Mouse (Mus musculus): ENCODE measurements at regions not wholly inside any gene's neighbourhood (a gene's known extent, or its start where the extent isn't known, plus 50 kb on each side); places are given as distances from the start of the nearest gene placed in this dataset.
"Not testable (repeated sequence)": the region's sequence is repeated elsewhere in the genome, so short reads cannot be mapped to it uniquely, and the experiment has no call there.

DNA sequence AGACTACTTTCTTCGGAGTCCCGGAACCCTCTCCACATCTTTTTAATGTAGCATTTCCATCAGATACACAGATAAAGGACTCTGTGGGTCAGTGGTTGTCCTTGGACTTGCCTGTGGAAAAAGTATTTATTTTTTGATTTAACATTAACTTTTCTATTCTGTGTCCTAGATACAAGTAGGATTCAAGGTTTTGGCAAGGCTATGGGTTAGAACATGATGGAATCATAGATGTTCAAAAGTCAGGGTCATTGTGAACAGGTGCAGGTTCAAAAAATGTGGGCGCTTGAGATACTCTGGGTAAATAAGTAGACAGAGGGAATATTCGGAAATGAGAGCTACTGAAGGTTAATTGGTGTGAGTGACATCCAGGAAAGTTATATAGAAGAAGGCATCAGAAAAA is 347.7 kb downstream of the Cypt12 start:
- no peak for DNase-seq

- DNase-seq = no peak
These were observed 350.5 kb downstream of the Cypt12 start for GRCm38 (mm10) chr3:18298699-18299098.

GRCm38 (mm10) chr3:18299502-18299901 is 351.3 kb downstream of the Cypt12 start:
- DNase-seq = peak; percentile 31

DNA sequence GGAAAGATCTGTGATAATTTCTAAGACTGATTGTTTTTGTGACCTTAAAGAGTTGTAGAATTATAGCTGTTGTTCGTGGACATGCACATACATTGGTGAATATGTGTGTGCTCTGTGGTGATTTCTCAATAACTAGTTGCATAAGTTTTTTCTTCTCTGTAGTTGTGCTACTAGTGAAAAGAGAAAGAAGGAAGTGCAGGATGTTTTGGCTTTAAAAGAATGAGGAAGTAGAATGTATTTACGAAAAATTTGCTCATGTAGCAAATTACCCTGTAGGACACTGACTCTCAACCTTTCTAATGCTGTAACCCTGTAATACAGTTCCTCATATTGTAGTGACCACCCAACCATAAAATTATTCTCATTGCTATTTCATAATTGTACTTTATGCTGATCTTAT is 371.2 kb downstream of the Cypt12 start:
- no peak for DNase-seq

GRCm38 (mm10) chr3:18333182-18333581 is 385.0 kb downstream of the Cypt12 start:
- DNase-seq = no peak

- no peak for DNase-seq
These were observed 391.0 kb downstream of the Cypt12 start for GRCm38 (mm10) chr3:18339189-18339588.

GRCm38 (mm10) chr3:18341757-18342156 is 393.5 kb downstream of the Cypt12 start:
- no peak for DNase-seq

GRCm38 (mm10) chr3:18378014-18379005 is 430.1 kb downstream of the Cypt12 start:
- DNase-seq = no peak

- DNase-seq = peak; percentile 7
These were observed 473.8 kb downstream of the Cypt12 start for GRCm38 (mm10) chr3:18421886-18422575.

DNA sequence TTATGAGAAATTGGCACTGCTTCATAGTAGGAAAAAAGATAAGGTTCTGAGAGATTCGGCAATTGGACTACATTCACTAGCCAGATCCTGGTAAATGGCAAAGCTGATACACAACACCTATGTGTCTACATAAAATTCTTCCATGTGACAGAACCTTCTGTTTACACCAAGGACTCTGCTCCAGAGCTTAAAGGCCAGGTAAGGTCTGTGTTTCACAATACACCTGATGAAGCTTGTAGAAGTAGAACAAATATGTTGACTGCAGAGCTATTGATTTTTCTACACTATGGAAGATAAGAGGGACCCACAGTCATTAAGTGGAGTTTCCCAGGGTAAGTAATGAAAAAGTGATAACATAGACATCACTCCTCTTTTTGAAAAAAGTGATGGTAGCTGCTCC is 480.7 kb downstream of the Cypt12 start:
- DNase-seq = no peak

GRCm38 (mm10) chr3:18438845-18439244 is 490.6 kb downstream of the Cypt12 start:
- no peak for DNase-seq

- no peak for DNase-seq
These were observed 504.2 kb downstream of the Cypt12 start for GRCm38 (mm10) chr3:18452197-18452933.

GRCm38 (mm10) chr3:18453220-18453985 is 505.2 kb downstream of the Cypt12 start:
- no peak for DNase-seq

GRCm38 (mm10) chr3:18453986-18454291 is 505.7 kb downstream of the Cypt12 start:
- no peak for DNase-seq

DNA sequence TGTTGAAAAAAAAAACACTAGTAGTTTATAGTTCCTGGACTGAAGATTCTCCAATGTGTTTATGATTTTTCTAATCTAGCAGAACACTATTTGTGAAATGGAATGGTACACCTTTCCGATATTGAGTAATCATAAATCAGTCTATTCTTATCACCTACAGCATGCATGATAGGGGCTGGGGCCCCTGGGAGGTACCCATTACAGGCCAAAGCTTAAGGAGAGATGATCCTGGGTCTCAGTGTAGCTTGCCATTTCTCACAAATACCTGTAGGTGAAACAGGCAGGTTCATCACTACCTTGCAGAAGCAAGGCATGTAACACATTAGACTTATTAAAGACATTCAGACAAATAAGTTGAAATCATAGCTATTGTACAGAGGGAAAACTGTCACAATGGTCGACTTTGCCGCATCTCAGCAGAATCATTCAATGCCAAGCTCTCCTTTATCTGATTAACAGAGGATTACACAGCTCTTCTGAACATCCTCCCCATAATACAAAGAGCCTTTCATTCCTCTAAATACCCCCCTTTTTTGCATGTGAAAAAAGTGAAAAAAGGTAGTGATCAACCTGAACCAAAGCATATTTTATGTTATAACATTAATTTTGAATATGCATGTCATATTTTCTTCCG is 506.5 kb downstream of the Cypt12 start:
- not testable (repeated sequence) for DNase-seq

DNA sequence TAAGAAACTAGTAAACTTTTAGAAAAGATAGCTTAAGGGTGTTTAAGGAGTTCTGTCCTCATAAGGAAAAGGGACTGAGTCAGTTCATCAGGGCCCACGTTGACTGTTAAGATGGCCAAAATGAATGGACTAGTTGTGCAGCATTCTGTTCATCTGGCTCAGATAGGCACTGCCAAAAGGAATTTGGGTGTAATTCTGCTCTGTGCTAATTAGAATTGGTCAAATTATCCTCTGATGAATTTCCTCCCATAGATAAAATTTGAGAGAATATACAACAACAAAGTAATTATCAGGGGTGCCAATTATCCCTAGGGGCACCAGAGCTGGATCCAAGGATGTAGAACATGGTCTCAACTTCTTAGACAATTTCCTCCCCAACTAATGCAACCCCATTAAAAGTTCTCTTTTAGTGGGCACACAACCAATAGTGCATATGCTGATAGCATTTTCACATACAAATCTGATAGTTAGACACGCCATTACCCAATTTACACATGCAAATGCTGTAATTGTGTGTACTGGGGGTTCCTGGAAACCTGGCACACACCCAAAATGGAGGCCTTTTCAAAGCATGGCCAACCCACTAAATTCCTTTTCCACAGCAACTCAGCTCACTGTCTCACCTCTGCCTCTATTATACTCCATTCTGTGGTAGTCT is 508.0 kb downstream of the Cypt12 start:
- no peak for DNase-seq

DNA sequence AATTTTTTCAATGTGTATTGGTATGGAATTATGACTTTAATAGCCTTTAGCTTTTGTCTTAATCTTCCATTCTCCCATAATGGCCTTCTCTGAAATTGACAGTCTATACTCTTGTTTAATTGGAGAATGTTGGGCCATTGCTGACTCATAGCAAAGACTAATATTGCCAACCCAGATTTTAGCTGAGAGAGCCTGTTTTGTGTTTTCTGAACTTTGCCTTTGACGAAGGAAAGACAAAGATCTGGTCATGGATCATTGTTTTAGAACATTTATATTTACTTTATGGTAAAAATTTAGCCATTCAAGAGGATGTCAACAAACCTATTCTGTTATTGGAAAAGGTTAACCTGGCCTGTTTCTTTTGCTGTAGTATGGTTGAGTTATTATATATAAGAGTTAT is 512.1 kb downstream of the Cypt12 start:
- DNase-seq = no peak

- DNase-seq = peak; percentile 24
These were observed 523.6 kb downstream of the Cypt12 start for GRCm38 (mm10) chr3:18471846-18472245.

DNA sequence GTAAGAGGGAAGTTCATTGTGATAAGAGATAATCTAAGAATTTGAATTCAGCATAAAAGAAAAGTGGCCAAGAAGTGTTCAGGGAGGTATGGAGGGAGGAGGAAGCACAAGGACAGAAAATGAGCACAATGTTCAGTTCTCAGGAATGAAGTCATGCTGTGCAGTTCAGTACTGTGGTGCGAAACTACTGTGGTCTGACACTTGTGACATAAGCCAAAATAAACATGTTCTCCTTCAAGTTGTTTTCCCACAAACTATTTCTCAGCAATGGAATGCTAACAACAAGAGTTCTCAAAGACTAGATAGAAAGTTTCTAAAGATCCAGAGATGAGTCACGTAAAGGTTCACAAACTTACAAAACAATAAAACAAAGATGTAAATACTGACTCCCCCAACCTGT is 531.3 kb downstream of the Cypt12 start:
- peak; percentile 15 for DNase-seq

GRCm38 (mm10) chr3:18482006-18482405 is 533.8 kb downstream of the Cypt12 start:
- peak; percentile 16 for DNase-seq

GRCm38 (mm10) chr3:18488886-18489285 is 540.7 kb downstream of the Cypt12 start:
- no peak for DNase-seq

DNA sequence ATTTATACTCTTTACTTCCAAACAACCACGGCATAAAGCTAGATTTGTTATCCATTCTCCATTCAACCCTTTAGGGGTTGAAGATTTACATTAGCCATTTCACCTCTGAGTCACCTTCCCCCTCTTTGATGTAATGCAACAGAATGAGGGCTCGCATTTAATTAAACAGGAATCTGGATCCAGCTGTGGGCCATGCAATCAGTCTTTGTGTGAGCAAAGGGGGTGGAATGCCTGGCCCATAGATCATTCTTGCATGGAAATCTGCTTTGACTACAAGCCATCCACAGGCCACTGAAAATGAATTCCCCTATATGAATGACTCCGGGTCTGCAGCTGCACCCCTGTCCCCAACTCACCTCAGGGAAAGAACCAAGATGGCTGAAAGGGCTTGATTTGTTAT is 574.4 kb downstream of the Cypt12 start:
- no peak for DNase-seq

Data from kidney, postnatal 14 days (tissue).